Mouse (Mus musculus) urinary bladder, postnatal 36 days (tissue): ENCODE measurements around the gene Ptn.
A peak's percentile ranks its signal among the peaks of the same experiment; 100 is the strongest.

Experiments used
- DNase-seq, 2 experiments: peaks; one replicate each; pipeline ENCODE4 v3.0.0; 2022; ENCODE audit warnings: low spot score in 2 of 2, mixed read lengths in 1 of 2

Gene Ptn

DNA sequence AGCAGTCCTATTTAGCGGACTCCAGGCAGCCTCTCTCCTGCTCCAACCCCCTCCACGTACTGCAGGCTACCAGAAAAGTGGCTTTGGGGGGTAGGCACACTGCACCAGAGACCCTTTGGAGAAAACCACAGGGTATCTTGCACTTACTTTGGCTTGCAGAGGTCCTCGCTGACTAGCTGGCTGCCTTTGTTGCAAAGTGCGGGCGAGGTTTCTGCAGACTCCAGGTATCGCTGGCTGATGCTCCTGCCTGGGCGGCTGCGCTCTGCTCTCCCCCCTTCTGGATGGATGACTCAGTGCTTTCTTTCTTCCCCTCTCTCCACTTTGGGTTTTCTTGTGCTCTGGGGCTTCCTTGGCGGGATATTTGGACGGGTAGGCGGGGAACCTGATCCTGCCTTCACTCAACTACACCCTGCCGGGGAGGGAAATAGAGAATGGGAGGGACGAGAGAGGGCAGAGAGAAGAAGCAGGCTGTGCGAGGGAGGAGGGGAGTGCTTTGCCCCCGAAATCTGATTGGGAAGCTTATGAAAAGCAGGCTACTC, at the start of gene Ptn:
Gene Ptn, minus strand, starts transcription at position 474 of the 539 bp plus-strand sequence.
- DNase-seq = peak in 1 of 2 experiments; percentile 5

- no peak for DNase-seq
These were observed 48.4 kb upstream of the Ptn start for GRCm38 (mm10) chr6:36858258-36859041.

DNA sequence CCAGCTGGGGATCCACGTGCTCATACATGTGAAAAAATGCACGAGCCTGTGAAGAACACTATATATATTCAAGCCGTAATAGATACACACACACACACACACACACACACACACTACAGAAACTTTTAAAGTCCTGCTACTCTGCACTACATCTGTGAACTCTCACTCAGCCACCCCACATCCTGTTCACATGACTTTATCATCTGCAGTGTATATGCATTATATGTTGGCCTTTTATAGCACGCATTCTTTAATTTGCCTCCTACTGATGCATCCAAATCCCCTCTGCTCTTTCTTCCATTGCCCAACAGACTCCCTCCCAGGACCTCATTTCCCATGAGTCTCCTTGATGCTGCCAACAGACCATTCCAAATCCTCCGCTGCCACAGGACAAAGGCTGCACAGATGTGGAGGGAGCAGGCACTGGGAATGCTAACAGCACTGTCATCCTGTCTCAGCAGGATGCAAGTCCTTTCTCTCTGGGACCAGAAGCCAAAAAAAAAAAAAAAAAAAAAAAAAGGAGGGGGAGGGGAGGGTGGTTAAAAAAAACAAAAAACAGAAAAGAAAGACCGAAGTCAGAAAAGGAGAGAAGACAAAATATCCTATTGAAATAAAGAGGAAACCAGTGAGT, 47.7 kb upstream of the Ptn start:
- no peak for DNase-seq

- peak in 1 of 2 experiments; percentile 25 for DNase-seq
These were observed 40.6 kb upstream of the Ptn start for GRCm38 (mm10) chr6:36850422-36851129.

- no peak for DNase-seq
These were observed 35.3 kb upstream of the Ptn start for GRCm38 (mm10) chr6:36845288-36845687.

DNA sequence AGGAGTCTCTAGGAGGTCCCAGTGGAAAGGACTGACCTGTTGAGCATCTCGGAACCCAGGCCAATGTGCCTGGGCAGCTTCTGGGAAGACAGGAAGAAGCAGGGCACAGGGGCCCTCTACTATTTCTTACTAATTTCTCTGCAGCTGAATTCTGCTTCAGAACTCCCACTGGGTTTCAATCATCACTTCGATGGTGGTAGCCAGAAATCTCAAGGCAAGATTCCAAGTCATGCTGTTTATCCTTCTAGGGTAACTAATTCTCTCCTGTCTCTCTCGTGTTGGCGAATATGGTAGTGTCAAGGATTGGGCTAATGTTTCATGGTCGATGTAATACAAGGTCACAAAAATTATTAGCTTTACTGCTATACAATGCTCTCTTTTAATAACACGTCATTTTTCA, 34.2 kb upstream of the Ptn start:
- DNase-seq = no peak

DNA sequence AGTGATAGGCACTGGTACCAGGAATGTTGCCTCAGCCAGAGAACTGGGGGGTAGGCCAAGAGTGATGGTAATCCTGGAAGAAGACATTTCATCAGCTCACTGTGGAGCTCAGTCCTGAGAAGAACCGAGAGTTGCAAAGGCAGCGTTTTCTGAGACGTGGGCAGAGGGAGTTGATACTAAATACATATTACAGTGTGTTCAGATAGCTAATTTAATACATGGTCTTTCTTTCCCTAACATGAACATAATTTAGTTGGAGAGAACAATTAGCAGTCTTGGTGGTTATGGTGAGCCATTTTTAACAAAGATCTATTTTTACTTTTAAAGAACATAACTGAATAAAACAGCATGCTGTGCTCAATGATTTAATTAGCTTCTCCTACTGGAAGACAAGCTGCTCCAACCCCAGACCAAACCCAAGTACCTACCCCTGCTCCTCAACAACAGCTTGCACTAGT, 33.0 kb upstream of the Ptn start:
- no peak for DNase-seq

DNA sequence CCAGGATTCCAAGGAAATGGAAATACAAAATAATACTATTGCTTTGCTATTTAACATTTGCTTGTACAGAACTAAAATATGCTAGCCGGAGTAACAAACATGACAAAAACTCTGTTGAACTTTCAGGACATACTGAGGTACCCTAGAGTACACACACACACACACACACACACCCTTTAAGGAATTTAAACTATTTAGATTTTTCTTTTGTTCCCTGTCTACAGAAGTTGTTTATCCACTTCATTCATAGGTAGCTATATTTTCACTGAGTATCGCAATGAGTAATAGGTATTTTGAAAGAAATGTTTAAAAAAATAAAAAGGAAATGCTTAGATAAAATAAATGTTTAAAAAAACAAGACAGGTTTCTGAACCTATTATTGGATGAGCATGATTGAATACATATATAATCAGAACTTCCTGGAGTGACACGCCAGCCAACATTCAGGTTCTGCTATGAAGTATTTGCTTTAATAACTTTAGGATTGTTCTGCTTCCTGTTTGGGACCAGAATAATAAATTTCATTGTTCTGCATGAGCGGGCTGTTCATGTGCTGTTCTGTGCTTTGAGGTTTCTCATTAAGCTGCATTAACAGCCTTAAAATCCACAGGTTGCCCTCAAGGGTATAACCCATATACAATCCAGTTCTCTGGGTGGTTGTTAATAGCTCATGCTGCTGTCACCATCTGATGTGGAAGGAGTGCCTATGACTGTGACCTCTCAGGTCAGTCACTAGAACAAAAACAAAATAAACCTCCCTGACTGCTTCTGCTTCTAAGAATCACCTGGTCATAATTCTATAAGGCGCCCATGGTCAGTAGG, 32.3 kb upstream of the Ptn start:
- DNase-seq = no peak

DNA sequence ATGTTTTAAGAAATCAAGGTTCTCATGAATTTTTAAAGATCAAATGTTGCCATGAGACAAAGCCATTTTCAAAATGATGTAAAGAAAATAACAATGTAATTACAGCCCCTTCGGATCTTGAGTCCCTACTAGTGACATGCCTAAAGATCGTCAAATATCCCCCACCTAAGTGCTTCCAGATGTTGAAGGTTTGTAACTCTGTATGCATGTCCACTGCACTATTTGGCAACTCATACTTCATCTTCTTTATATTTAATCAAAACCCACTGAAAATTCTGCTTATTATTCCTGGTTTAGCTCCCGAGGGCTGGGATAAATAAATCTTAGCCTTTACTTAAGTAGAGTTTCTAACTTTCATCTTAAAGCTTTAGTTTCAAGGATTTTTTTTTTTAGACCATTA, 31.7 kb upstream of the Ptn start:
- DNase-seq = no peak

- DNase-seq = no peak
These were observed 31.2 kb upstream of the Ptn start for GRCm38 (mm10) chr6:36841174-36841573.

GRCm38 (mm10) chr6:36838747-36839146, 28.7 kb upstream of the Ptn start:
- no peak for DNase-seq

DNA sequence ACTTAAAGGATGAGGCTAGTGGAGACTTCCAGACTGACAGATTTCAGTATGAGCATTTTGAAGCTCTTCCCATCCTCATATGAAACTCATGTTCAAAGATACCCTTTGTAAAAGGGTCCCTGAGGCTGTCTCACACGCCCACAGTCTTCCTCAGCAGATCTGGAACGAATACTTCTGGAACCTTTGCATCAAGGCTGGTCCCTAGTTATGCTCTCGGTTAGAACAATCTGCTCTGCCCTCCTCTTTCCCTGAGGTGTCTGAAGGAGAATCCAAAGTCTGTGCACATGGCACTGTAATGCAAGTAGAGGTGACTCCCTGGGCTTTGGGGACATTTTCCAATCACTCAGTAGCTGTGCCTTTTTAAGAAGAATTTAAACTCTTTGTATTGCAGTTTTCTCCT, 25.3 kb upstream of the Ptn start:
- DNase-seq = no peak

GRCm38 (mm10) chr6:36834695-36835265, 24.8 kb upstream of the Ptn start:
- no peak for DNase-seq

- no peak for DNase-seq
These were observed 22.7 kb upstream of the Ptn start for GRCm38 (mm10) chr6:36832681-36833080.

- no peak for DNase-seq
These were observed 22.2 kb upstream of the Ptn start for GRCm38 (mm10) chr6:36832207-36832606.

- no peak for DNase-seq
These were observed 20.4 kb upstream of the Ptn start for GRCm38 (mm10) chr6:36830371-36830925.

DNA sequence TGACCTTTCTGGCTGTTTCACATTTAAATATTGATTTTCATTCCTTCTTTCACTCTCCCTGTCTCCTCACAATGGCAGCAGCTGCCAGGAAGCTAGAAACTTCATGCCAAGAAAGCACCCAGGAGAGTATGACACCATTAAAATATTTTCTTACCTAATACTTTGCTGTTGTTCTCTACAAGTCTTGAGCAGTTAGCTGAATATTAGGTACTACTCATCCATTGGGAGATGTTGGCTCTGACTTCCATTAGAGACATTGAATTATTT, 9.7 kb upstream of the Ptn start:
- DNase-seq = no peak

DNA sequence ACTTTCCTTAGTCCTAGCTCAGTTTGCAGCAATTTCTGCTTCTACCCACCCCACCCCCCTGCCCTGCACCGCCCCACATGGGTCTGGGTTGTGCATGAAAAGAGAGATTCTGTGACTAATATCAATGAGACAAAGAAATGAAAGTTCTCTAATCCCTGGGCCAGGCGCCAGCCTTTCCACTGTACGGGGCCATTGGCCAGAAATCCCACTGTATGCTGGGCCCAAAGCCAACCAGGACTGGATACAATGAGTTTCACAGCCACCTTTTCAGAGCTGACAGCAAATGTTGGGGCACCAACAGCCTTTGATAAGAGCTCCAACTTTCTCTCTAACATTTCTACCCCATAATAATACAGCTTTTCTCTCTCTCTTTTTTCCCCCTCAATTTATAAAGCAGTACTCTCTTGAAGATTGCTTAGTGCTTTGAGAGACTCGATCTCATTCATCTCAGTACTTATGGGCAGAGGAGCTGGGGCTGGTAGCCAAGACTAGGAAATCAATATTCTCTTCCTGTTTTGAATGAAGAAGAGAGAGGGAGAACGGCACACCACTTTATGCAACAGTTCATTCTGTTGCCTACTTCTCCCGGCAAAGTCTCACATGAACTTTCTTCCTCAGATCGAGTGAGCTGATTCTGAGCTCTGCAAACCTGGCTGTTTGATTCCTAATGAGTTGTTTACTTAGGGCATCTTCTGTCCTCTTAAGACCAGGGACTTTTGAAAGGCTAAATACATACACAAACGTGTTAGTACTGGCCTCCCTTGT, 9.2 kb upstream of the Ptn start:
- DNase-seq = peak in 1 of 2 experiments; percentile 45

- DNase-seq = no peak
These were observed 8.4 kb upstream of the Ptn start for GRCm38 (mm10) chr6:36818281-36819018.

DNA sequence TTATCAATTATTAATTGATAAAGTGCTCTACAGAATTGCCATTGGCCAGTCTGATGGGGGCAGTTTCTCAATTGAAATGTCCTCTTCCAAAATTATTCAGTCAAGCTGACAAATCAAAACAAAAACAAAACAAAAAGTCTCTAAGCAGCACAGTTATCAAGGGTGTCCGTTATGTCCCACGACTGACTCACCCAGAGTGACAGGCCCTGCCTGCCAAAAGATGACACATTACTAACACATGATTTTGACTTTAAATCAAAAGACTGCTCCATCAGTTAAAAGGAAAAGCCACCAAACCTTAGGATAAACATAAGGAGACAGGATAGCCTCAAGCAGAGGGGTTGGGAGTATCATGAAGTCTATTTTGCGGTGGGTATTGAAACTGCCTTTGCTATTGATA, 6.6 kb upstream of the Ptn start:
- DNase-seq = no peak
